Mouse (Mus musculus): ENCODE results near the gene Fen1.

DNA sequence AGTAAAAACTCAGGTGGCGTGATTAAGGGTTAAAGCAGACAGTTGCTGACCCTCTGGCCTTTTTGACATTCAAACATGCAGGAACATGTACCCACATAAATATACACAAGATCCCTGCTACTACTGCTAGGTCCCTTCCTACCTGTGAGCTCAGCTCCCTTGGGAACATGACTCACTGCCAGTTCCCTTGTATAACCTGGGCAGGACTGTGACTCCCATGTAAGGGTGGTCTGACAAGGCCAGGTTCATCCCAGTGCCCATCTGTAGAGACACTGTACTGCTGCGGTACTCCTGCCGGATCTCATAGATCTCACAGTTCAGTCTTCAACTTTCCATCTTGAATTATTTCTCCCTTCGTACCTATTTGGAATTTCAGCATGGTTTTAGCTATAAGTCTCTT lies 6.8 kb downstream of the Fen1 start:
- TF ChIP-seq CTCF (IDR thresholded peaks at IDR 0.05; ENCODE audit: control insufficient read depth, insufficient read depth, insufficient replicate concordance, low read depth, low read length): no peak
- TF ChIP-seq POLR2A (IDR thresholded peaks at IDR 0.05; ENCODE audit: control insufficient read depth, low read depth, low read length): no peak

Measured in testis, adult 2 months (tissue).